Mouse (Mus musculus): ENCODE measurements around the gene Tbx1.
A peak's percentile ranks its signal among the peaks of the same experiment; 100 is the strongest.
"Not testable (repeated sequence)": the region's sequence is repeated elsewhere in the genome, so short reads cannot be mapped to it uniquely, and the experiment has no call there.

Gene Tbx1

DNA sequence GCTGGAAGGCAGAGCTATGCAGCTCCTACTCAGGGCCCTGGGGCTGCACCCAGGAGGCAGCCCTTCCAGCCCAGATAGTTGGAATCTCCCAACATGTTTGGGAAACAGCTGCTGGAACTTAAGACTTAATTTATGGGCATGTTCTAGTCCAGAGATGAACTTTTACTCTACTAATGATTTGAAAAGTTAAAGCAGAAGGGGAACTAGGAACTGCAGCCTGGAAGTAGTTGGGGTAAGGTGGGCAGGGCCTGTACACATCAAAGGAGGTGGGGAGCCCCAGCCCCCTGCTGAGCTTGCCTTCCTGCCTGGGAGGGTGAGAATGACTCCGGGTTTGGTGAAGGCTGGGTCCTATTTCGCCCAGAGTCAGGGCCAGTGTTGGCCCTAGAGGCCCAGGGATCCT is 35.8 kb downstream of the Tbx1 start:
- DNase-seq (ENCODE audit: low spot score in 2 of 2) = no peak

DNA sequence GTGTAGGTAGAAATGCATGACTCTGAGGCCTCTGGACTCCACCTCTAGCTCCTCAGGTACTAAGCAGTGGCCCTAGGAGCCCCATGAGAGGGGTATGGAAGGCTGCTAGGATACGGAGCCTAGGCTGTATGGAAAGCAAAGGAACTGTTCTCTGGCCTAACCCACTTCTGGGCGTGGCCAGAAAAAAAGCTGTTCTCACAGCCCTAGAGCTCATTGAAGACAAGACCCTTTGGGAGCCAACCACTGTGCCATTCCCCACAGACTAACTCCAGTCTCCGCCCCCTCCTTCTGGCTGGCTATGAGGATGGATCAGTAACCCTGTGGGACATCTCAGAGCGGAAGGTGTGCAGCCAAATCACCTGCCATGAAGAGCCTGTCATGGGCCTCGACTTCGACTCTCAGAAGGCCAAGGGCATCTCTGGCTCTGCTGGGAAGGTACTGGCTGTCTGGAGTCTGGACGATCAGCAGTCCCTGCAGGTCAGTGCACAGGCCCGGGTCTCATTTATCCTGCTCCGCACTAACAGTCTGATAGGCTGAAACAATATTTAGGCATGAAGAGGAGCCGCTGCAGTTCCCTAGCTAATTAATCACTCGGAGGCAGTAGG is 38.3 kb downstream of the Tbx1 start:
- DNase-seq (ENCODE audit: low spot score in 2 of 2) = no peak

DNA sequence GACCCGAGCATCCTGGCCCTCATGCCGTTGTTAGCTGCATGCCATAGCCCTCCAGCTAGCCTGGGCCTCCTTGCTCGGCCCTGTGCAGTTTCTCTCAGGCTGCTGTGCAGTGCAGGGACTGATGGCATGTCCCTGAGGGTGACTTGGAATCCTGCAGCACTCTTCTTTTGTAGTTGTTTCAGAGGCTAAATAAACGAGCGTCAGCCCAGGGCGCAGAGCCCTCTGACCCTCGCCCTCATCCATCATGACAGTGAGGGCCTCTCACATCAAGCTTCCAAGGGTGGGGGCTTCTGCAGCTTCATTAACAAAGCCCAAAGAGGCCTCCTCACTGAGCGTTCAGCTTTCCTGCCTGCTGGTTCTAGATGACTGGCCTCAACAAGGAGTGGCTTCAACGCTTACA is 38.9 kb downstream of the Tbx1 start:
- DNase-seq (ENCODE audit: low spot score in 2 of 2) = no peak

DNA sequence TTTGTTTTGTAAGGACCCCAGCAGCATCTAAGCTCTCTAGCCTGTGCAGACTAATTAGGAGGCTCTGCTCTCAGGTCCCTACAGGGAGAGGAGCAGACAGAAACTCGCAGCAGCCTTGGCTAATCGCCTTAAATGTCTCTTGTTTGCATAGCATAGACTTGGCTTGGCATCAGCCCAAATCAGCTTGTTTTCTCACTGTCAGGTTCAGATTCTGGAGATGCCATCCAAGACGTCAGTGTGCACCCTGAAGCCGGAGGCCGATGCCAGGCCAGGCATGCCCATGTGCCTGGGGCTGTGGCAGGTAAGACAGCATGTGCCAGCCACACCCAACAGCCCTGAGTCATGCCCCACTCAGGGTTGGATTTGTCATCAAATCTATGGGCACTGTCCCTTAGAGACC is 42.6 kb downstream of the Tbx1 start:
- peak in 1 of 2 experiments; percentile 34 for DNase-seq (ENCODE audit: low spot score in 2 of 2)

DNA sequence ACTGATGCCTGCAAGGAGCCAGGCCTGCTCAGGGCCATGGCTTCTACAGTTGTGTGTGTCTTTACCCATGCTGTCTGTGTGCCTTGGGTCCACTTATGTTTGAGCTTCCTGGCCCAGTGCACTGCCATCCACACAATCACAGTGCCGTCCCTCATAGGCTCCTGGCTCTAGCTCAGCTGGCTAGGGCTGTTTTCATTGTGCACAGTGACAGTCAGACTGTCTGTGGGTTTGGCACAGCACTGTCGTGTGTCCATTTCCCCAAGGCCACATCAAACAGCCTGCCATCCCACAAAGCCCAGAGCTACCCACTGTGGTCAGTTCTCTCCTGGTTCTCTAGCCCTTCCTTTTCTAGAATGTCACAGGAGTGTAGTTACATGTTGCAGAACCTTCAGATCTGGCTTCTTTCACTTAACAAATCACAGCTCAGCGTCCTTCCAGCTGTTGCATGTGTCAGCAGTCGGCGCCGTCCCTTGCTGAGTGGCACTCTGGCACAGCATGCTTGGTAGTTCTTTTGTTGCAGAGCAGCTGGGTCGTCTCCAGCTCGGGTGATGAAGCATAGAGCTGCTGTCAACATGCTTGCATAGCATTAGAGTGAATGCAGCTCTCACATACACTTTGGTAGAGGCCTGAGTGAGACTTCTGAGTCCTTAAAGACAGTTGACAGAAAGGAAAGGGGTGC is 47.2 kb downstream of the Tbx1 start:
- DNase-seq (ENCODE audit: low spot score in 2 of 2) = peak; percentile 38 to 45

DNA sequence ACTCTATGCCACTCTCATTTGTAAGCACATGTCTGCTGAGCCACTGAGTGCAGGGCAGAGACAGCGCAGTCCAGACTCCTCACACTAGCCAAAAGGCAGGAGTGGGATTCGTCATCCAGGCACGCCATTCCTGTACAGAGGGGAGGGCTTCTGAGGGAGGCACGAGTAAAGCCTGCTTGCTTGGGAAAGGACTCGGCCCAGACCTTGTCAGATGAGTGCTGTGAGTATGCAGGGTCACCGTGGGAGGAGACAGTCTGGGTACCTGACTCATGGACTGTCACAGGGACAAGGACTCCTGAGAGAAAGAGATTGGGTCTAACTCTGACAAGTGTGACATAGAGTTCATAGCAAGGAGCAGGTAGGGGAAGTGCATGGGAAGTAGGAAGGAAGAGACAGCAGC is 51.2 kb downstream of the Tbx1 start:
- DNase-seq (ENCODE audit: low spot score in 2 of 2) = no peak

DNA sequence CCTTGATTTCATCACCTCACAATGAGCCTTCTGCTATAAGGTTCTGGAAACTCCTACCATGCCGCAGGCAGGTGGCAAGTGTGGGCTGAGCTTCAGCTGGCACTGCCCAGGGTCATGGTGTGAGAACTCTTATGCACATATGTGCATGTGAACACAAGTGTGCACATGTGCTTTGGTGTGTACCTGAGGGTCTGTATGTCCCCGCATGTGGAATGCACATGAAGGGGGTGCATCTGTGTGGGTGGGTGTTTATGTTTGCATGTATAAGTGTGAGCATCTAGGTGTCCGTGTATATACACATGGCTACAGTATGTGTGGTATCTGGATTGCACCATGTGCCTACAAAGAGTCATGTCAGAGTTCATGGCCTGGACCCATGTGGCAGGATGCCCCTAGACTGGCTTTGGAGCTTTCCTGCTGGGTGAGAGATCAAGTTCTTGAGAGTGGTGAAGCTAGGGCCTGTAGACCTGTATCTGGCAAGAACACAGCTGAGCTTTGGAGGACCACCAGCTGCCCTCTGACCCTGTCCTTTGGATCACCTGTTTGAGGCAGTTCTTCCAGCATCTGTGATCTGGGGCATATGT is 53.0 kb downstream of the Tbx1 start:
- DNase-seq (ENCODE audit: low spot score in 2 of 2) = no peak

DNA sequence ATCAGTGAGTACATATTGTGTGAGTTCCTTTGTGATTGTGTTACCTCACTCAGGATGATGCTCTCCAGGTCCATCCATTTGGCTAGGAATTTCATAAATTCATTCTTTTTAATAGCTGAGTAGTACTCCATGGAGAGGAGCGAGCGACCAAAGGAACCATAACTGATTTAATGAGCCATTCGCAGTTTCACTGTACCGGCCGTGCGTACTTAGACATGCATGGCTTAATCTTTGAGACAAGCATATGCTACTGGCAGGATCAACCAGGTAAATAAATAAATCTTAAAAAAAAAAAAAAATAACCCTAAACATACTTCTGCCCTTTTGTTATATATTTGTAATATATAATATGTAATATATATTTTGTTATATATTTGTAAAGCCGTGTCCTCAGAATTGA is 57.4 kb downstream of the Tbx1 start:
- not testable (repeated sequence) for DNase-seq (ENCODE audit: low spot score in 2 of 2)
